Mouse (Mus musculus) WW6 (cell line): ENCODE results near the gene Adamts9.

Experiments used
- DNase-seq: peaks from one replicate; pipeline ENCODE4 v3.0.0-alpha.2; 2013; ENCODE audit warnings: low read depth, low spot score

Adamts9 gene

GRCm38 (mm10) chr6:92727351-92727986 is 215.8 kb downstream of the Adamts9 start:
- DNase-seq = no peak

GRCm38 (mm10) chr6:92726121-92726520 is 217.2 kb downstream of the Adamts9 start:
- DNase-seq = no peak

- DNase-seq = no peak
These were observed 218.9 kb downstream of the Adamts9 start for GRCm38 (mm10) chr6:92724394-92724793.
